Mouse (Mus musculus): ENCODE data around the gene Gprin3. TPM values are rescaled to one million over a fixed set of nuclear protein-coding genes. Genes with fewer than 3 reads are reported as not detected.

Gene Gprin3
- polyA plus RNA-seq, 1 experiment from 2014 or later: 5.3 TPM

GRCm38 (mm10) chr6:59433116-59433515, 7.0 kb upstream of the Gprin3 start:
- Histone ChIP-seq H3K27ac (ENCODE audit: low read depth, low read length) (no peak overlapping the region), H3K36me3 (ENCODE audit: control insufficient read depth, insufficient read depth) (no peaks in the 10 kb centered on the region), H3K4me3 (ENCODE audit: low read depth, low read length) (no peak overlapping the region), H3K4me1 (replicated peaks; ENCODE audit: control insufficient read depth, insufficient read depth, low read length) (no peaks in the 10 kb centered on the region), H3K9me3 (ENCODE audit: control insufficient read depth) (no peaks in the 10 kb centered on the region), H3K27me3 (replicated peaks; ENCODE audit: control insufficient read depth, insufficient read depth, low read length) (no peaks in the 10 kb centered on the region), H3K9ac (ENCODE audit: low read depth, low read length) (no peak overlapping the region), H3K4me2 (replicated peaks; ENCODE audit: low read depth) (no peak overlapping the region)
- ATAC-seq: no peak
- TF ChIP-seq CTCF (IDR thresholded peaks at IDR 0.05; ENCODE audit: low read depth): no peak
- 70% methylated on average over 1 of the region's 1 CpGs for WGBS

- H3K27me3 ChIP-seq (replicated peaks; ENCODE audit: control insufficient read depth, insufficient read depth, low read length): no peaks in the 10 kb centered on the region
- H3K9me3 ChIP-seq (ENCODE audit: control insufficient read depth): no peaks in the 10 kb centered on the region
- H3K4me2 ChIP-seq (replicated peaks; ENCODE audit: low read depth): peak overlapping the region; percentile 81
- peak overlapping the region; percentile 54 for H3K4me3 ChIP-seq (ENCODE audit: low read depth, low read length)
- peak overlapping the region; percentile 90; the same call in 1 of the 2 replicates for H3K27ac ChIP-seq (ENCODE audit: low read depth, low read length)
- H3K9ac ChIP-seq (ENCODE audit: low read depth, low read length): peak overlapping the region; percentile 54; the same call in 1 of the 2 replicates
- no peak for TF ChIP-seq CTCF (IDR thresholded peaks at IDR 0.05; ENCODE audit: low read depth)
- ATAC-seq: peak; percentile 5; the same call in 1 of the 2 replicates
- WGBS: 39% methylated on average over 3 of the region's 3 CpGs
- no peaks in the 10 kb centered on the region for H3K4me1 ChIP-seq (replicated peaks; ENCODE audit: control insufficient read depth, insufficient read depth, low read length)
- H3K36me3 ChIP-seq (ENCODE audit: control insufficient read depth, insufficient read depth): no peaks in the 10 kb centered on the region
These were observed 416 bp upstream of the Gprin3 start for GRCm38 (mm10) chr6:59426534-59426885.

GRCm38 (mm10) chr6:59424871-59425740, 988 bp downstream of the Gprin3 start:
- H3K4me2 ChIP-seq (replicated peaks; ENCODE audit: low read depth): peak overlapping the region; percentile 81
- no peaks in the 10 kb centered on the region for H3K4me1 ChIP-seq (replicated peaks; ENCODE audit: control insufficient read depth, insufficient read depth, low read length)
- ATAC-seq: peak; percentile 80
- no peaks in the 10 kb centered on the region for H3K27me3 ChIP-seq (replicated peaks; ENCODE audit: control insufficient read depth, insufficient read depth, low read length)
- H3K9ac ChIP-seq (ENCODE audit: low read depth, low read length): no peak overlapping the region; the same call in 1 of the 2 replicates
- no peaks in the 10 kb centered on the region for H3K36me3 ChIP-seq (ENCODE audit: control insufficient read depth, insufficient read depth)
- no peaks in the 10 kb centered on the region for H3K9me3 ChIP-seq (ENCODE audit: control insufficient read depth)
- no peak for TF ChIP-seq CTCF (IDR thresholded peaks at IDR 0.05; ENCODE audit: low read depth)
- peak overlapping the region; percentile 54 for H3K4me3 ChIP-seq (ENCODE audit: low read depth, low read length)
- 36% methylated on average over 10 of the region's 10 CpGs for WGBS
- H3K27ac ChIP-seq (ENCODE audit: low read depth, low read length): peak overlapping the region; percentile 90

- no peaks in the 10 kb centered on the region for H3K27me3 ChIP-seq (replicated peaks; ENCODE audit: control insufficient read depth, insufficient read depth, low read length)
- H3K4me2 ChIP-seq (replicated peaks; ENCODE audit: low read depth): no peak overlapping the region
- H3K9ac ChIP-seq (ENCODE audit: low read depth, low read length): no peak overlapping the region
- H3K4me1 ChIP-seq (replicated peaks; ENCODE audit: control insufficient read depth, insufficient read depth, low read length): no peaks in the 10 kb centered on the region
- 59% methylated on average over 1 of the region's 1 CpGs for WGBS
- no peak for TF ChIP-seq CTCF (IDR thresholded peaks at IDR 0.05; ENCODE audit: low read depth)
- ATAC-seq: no peak
- no peaks in the 10 kb centered on the region for H3K9me3 ChIP-seq (ENCODE audit: control insufficient read depth)
- H3K27ac ChIP-seq (ENCODE audit: low read depth, low read length): no peak overlapping the region
- H3K4me3 ChIP-seq (ENCODE audit: low read depth, low read length): no peak overlapping the region
- H3K36me3 ChIP-seq (ENCODE audit: control insufficient read depth, insufficient read depth): no peaks in the 10 kb centered on the region
These were observed 2.3 kb downstream of the Gprin3 start for GRCm38 (mm10) chr6:59423836-59424235.

- Histone ChIP-seq H3K36me3 (ENCODE audit: control insufficient read depth, insufficient read depth) (no peaks in the 10 kb centered on the region), H3K27ac (ENCODE audit: low read depth, low read length) (no peak overlapping the region), H3K9ac (ENCODE audit: low read depth, low read length) (no peak overlapping the region), H3K27me3 (replicated peaks; ENCODE audit: control insufficient read depth, insufficient read depth, low read length) (no peaks in the 10 kb centered on the region), H3K4me1 (replicated peaks; ENCODE audit: control insufficient read depth, insufficient read depth, low read length) (no peaks in the 10 kb centered on the region), H3K4me3 (ENCODE audit: low read depth, low read length) (no peak overlapping the region), H3K9me3 (ENCODE audit: control insufficient read depth) (no peaks in the 10 kb centered on the region), H3K4me2 (replicated peaks; ENCODE audit: low read depth) (no peak overlapping the region)
- no peak for ATAC-seq
- WGBS: 67% methylated on average over 3 of the region's 3 CpGs
- no peak for TF ChIP-seq CTCF (IDR thresholded peaks at IDR 0.05; ENCODE audit: low read depth)
These were observed 6.8 kb downstream of the Gprin3 start for GRCm38 (mm10) chr6:59419264-59419663.

GRCm38 (mm10) chr6:59418659-59419058, 7.4 kb downstream of the Gprin3 start:
- no peaks in the 10 kb centered on the region for H3K36me3 ChIP-seq (ENCODE audit: control insufficient read depth, insufficient read depth)
- no peak for ATAC-seq
- H3K9ac ChIP-seq (ENCODE audit: low read depth, low read length): no peak overlapping the region
- H3K4me2 ChIP-seq (replicated peaks; ENCODE audit: low read depth): no peak overlapping the region
- no peaks in the 10 kb centered on the region for H3K9me3 ChIP-seq (ENCODE audit: control insufficient read depth)
- 58% methylated on average over 2 of the region's 2 CpGs for WGBS
- no peak overlapping the region for H3K4me3 ChIP-seq (ENCODE audit: low read depth, low read length)
- no peaks in the 10 kb centered on the region for H3K4me1 ChIP-seq (replicated peaks; ENCODE audit: control insufficient read depth, insufficient read depth, low read length)
- no peak for TF ChIP-seq CTCF (IDR thresholded peaks at IDR 0.05; ENCODE audit: low read depth)
- H3K27me3 ChIP-seq (replicated peaks; ENCODE audit: control insufficient read depth, insufficient read depth, low read length): no peaks in the 10 kb centered on the region
- H3K27ac ChIP-seq (ENCODE audit: low read depth, low read length): no peak overlapping the region
